Mouse (Mus musculus) MN1 (cell line): ENCODE measurements around the gene Slc52a3.
A peak's percentile ranks its signal among the peaks of the same experiment; 100 is the strongest.

ENCODE experiments used
- DNase-seq: peaks from one replicate; pipeline ENCODE4 v3.0.0-alpha.2; 2016; ENCODE audit warnings: low spot score

Gene Slc52a3

DNA sequence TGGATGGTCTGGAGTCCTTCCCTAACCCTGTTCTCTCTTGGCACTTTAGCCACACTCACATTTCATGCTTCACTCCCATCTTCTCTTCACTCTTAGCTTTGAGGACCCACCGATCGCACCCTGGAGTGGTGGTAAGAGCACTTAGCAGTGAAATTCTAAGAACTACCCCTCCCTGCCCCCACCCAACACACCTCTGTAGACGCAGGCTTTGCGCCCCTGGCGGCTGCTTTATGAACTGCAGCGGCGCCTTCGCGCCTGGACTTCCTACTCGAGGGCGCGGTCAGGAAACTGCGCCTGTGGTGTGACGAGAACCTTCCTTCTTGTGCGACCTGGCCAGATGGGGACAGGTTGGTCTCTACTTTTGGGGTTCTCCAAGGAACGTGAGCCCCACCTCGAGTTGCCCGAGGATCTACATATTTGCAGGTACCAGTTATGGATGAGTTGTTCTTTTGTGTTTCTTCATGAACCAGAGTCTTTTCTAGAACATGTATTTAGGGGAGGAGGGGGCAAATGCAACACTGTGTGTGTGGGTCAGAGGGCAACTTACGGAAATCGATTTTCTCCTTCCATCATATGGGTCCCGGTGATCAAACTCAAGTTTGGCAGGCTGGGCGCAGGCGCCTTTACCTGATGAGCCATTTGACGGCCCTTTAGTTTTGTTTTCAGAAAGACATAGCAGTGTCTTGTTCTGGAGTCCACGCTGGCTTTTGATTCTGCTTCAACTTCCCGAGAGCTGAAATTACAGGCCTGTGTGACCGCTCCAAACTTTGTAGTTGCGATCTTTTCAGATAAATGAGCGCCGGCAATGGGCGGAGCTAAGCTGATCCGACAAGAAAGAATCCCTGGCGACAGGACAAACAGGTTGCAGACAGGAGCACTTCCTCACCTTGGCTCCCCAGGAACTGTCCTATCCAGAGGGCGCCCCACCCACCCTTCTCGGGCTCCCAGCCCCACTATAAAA lies at the start of gene Slc52a3:
Slc52a3 (plus strand) TSS at position 283 of the 961 bp plus-strand sequence.
- DNase-seq = peak; percentile 74

DNA sequence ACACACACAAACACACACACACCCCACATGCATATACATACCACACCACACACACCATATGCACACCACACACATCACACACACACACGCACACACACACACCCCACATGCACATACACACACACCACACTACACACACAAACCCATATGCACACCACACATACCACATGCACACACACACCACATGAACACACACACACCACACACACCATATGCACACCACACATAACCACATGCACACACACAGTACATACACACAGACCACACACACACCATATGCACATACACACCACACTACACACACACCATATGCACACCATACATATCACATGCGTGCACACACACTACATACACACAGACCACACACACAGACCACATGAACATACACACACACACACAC lies 48.7 kb upstream of the Slc52a3 start:
- no peak for DNase-seq

DNA sequence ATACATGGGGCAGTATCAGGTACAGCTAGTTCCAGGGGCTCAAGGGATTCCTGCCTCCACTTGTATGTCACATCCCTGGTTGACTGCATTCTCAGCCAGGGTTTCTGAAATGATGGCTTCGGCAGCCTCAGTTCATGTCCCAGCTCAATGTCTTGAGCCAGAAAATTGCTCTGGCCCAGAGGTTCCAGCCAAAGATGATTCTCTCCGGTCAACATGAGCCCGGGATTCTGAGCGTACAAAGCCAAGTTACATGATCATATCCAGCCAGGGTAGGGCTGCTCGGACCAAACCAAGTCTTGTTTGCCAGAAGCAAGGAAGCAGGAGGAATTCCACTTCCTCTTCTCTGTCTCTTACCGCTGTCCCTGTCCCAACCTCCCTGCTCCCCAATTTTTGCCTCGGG lies 48.0 kb upstream of the Slc52a3 start:
- DNase-seq = no peak

DNA sequence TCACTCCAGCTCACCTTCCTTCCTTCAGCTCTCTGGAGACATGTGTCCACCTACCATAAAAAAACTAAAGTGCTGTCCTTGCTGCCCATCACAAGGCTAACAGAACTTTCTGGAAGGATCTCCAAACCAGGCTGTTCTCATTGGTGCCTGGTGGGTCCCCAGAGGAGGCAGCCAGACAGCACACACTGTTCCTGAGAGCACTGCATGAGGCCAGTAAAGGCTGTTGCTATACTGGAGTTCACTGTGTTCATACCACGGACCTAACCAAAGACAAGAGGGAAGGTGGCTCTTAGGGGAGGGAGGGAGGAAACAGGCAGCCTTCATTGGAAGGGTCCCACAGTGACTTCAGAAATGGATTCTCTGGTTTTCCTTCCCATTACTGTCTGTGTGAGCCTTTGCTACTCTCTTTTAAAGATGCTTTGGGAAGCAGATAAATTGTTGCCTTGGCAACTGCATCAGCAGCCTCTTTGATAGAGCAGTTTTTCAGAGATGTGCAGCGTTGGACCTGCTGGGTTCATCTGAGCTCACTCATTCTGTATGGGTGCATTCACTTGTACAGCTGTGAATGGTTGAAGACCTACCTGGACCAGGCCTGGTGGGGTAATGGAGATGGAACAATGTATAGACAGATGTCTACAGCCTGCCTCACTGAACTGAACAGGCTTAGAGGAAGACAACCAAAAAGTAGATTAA lies 47.1 kb upstream of the Slc52a3 start:
- no peak for DNase-seq

DNA sequence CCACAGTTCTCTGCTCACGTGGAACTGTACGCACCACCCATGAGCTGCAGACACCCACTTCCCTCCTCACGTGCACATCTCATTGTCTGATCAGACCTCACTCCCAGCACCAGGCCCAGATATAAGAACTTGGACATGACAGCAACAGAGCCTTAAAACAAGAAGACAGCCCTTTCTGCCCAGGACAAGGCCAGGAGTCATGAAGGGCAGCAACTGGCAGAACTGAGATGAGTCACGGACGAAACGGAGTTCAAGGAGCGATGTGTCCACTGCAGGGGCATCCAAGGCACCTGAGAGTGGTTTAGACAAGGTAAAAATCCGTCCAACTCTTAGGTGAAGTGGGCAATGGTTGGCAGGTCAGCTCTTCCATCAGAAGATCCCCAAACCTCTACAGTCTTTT lies 42.6 kb upstream of the Slc52a3 start:
- DNase-seq = no peak

DNA sequence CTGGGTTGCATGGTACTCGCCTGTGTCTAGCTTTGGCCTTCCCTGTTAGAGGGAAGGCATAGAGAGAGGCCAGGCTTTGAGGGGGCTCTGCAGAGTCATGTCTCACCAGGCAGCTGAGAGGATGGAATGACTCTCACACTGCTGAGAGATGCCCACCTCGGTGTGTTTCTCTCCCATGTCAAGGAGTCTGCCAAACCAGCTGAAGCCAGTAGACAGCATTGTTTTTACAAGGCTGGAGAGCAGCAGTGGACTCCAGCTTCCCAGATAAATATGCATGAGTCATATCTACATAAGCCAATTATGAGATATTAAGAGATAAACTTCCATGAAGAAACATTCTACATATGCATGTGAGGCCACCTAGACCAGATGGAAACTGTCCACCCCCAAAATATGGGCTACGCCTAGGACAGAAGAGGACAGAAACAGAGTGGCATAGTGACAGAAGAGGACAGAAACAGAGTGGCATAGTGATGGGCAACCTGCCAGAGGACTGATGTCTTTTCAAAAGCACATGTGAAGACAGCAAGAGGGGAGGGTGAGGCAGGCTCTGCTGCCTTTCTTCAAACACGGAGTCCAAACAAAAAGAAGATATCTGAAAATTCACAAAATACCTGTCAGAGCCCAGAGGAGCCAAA lies 39.7 kb upstream of the Slc52a3 start:
- peak; percentile 40 for DNase-seq

DNA sequence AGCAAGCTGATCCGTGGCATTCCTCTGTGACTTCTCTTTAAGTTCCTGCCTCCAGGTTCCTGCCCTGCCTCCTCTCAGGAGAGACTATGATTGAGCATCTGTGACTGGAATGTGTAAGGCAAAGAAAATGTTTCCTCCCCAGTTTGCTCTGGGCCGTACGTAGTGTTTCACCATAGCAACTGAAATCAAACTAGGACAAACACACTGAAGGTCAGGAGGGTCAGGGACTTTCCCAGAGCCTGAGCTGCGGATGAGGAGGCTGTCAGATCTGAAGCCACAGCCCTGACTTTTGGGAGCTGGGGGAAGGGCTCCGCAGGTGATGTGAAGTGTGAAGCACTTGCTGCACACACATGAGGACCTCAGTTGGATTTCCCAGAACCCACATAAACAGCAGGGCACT lies 37.0 kb upstream of the Slc52a3 start:
- no peak for DNase-seq

DNA sequence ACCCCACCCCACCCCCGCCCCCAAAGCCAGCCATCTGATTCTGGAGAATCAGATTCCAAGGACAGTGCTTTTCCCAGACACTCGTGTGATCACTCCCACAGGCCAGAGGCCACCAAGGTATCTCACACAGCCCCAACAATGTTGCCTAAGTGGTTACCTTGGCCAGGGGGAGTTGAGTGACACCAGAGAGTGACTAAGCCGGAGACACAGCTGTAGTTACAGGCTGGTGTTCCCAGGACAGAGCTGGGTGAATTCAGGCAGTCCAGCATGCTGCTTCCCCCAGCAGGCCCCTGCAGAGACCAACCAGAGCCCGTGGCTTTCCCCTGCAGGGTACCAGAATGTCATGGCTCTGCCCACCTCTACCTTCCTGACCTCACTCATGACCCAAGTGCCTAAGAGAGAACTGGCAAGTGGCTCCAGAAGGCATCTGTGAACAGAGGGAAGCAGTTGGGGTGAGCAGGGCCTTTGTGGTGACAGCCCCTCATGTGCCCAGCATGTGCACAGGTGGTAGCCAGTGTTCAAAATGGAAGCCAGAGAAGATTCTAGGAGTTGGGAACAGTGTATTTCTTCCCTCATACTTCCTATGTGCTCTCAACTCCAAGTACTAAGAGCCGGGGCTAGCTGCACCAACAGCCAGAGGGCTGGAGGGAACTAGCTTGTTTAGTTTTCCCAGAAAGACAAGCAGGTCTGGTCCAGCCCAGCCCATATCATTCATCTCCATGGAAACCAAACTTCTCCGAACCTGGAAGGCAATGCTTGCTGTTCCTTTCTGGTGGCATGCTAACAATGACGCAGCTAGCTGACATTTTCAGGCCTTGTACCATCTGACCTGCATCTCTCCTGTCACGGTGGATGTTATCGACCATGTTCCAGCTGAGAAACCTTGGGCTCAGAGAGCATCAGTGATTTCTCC lies 34.8 kb upstream of the Slc52a3 start:
- peak; percentile 27 for DNase-seq

DNA sequence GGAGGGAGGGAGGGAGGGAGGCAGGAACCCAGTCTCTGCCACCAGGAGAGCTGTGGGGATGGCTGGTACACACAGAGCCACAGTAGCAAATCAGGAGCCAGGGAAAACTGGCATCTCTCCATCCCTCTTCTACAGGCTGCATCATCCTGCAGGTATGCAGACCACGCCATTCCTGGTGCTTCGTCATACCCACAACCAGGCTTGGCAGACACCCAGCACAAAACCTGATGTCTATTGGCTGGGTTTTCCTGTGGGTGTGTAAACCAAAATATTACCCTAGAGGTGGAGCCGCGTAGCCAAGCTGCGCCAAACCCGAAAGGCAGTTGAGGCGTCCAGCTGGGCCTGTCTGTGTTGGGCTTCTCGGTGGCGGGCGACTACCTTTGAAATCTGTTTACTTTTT lies 33.8 kb upstream of the Slc52a3 start:
- peak; percentile 97 for DNase-seq

DNA sequence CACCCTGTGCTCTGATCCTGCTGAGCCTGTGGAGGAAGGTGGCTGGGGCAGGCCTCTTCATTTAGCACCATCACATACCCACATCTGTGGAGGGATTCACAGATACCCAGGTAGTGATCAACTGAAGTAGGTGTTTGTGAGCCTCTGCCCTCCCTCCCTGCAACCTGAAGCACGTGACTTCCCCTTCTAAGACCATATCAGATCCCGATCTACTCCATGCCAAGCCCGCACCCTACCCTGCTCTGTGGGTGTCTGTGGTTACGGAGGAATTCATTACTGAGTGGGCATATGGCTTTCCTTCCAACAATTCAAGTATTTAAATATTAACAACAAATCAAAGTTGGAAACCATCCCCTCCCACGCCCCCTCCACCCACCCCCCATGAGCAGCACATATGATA lies 33.0 kb upstream of the Slc52a3 start:
- no peak for DNase-seq

DNA sequence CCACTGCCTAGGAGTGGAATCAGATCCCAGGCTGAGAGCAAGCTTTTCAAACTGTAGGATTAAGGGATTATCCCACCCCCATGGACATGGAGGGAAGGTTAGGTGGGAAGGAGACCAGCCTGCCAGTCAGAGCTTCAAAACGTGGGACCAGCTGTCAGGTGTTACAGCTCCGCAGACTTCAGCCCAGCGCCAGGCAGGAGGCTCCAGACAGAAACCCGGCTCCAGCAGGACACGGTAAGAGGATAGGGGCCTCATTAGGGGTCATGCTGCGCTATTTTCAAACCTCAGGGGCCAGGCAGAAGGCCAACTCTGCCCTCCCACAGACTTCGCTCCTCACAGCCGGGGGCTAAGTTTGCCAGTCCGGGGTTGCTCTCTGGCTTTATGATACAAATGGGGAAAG lies 32.3 kb upstream of the Slc52a3 start:
- no peak for DNase-seq

DNA sequence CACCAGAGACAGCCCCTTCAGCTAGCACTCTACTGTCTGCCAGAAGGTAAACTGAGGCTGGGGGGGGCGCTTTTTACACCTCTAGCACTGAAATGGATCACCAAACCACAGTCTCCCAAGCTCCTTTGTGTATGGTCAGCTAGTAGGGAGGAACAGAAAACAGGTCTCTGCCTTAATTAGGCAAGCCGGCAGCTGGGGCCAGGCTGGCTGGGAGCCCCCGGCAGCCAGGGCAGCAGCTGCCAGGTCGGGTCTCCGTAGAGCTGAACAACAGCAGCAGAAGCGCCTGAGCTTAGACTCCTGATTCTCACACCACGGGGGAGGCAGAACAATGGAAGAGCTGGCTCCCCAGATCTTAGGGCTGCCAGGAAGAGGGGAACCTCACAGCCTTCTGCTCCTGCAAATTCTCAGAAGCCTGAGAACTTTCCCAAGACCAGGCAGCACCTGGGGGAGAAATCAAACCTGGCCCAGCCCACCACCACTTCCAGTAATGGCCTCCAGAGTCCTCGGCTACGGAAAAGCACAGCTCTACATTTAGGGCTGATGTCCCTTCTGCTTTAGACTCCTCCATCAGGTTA lies 29.0 kb upstream of the Slc52a3 start:
- DNase-seq = no peak

DNA sequence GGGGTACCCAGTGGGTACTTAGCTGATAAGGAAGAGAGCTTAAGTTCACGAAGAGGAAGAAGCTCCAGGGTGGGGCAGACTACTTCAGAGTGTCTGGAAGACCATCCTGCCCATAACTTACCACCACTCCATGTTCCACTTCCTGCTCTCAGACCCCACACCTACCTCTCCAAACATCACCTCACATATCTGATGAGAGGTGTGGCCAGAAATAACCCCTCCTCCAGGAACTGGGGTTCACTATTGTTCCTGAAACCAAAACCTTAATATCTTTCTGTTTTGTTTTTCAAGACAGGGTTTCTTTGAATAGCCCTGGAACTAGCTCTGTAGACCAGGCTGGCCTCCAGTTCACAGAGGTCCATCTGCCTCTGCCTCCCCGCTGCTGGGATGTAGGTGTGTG lies 28.5 kb upstream of the Slc52a3 start:
- no peak for DNase-seq

DNA sequence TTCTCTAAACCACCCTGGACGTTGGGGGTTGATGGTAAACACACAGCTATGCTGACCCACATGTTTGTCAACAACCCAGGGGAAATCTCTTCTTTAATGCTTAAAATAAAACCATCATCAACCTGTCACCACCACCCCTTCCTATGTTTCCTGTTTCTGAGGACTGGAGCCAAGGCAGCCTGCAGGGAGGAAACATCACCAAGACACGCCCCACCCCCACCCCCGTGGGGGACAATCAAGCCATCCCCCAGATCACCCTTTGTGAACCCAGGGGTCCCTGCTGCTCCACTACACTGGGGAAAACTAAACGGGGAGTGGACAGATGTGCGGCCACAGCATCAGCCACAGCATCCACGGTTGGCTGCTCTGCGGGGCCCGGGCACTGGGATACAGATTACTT lies 27.9 kb upstream of the Slc52a3 start:
- DNase-seq = no peak

DNA sequence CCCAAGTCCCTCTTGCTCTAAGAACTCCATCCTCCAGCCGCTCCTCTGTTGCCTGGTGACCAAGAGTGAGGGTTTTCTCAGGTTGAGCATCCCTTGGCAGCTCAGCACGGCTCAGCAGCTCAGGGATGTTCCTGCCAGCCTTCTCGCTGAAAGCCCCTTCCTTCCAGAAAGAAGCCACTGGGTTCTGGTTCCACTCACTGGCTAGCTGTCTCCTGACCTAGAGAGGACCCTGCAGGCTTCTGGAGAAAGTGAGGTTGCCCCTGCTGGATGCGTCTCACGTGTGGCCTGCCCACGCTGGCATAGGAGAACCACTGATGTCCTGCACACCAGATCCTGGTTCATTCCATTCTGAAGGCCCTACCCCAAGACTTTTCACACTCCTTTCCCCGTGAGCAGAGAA lies 27.3 kb upstream of the Slc52a3 start:
- DNase-seq = no peak

DNA sequence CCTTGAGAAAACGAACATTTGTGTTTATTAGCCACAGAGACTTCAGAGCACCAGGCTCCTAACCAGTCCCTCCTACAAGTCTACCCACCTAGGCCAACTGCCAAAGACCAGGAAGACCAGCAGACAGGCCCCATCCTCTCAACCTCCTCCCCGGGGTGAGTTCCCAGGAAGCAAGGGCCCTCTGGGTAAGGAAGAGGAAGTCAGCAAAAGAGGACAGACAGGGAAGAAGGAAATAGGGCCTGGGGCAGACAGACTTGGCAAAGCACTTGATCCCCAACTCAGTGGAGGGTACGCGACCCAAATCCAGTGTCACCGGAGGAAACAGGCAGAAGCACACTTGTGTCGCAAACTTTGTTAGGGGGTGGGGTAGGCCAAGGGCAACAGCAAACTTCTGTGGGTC lies 26.9 kb upstream of the Slc52a3 start:
- no peak for DNase-seq

DNA sequence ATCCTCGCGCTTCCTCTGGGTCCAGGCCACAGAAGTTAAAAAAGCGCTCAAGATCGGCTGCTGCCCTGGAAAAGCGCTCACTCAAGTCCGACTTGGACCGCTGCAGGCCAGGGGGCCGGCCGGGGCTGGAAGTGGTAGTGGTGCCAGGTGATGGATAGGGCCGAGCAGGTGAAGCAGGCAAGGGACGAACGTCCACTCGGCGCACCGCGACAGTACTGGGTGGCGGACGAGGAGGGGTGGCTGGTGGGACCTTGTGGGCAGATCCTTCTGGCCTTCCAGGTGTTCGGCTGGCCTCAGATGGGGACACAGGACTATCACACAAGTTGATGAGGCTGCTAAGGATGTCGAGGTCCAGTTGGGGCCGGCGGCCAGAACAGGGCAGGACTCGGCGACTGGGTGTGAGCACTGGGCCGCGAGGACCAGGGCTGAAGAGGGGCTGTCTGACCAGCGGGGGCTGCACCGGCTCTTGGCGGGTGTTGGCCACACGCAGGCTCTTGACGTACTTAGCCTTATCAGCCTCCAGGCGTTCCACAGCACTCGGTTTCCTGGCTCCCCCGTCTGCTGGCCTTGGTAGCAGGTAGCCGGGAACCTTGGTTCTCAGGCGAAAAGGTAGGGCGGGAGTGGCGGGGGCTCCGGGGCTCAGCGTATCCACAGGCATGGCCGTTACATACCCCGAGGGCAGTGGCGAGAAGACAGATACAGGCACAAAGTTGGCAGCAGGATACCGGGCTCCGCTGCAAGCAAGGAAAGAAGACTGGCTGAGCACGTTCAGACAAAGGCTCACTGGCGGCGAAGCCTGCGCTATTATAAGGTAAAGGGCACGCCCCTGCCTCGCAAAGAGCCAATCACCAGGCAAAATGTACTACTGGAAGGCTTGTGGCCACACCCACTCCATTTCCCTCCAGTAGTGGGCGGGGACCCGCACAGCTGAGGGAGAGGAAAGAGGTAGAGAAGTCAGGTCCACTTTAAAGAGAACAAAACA lies 25.8 kb upstream of the Slc52a3 start:
- no peak for DNase-seq

DNA sequence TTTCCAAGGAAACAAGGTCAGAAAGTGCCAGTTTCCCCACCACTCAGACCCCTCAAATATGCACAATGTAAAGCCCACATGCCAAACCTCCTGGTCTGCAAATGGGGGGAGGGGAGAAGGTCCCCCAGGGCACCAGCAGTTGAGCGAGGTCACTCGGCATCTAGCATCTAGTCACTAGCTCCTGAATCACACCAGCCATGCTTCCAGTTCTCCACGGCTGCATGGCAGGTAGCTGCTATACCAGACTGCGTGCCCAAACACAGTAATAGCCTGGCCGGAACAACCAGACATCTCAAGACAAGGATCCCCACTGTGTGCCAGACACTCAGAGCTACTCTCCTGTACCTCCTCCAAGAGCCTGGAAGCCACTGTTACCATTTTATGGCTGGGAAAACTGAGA lies 24.6 kb upstream of the Slc52a3 start:
- no peak for DNase-seq

DNA sequence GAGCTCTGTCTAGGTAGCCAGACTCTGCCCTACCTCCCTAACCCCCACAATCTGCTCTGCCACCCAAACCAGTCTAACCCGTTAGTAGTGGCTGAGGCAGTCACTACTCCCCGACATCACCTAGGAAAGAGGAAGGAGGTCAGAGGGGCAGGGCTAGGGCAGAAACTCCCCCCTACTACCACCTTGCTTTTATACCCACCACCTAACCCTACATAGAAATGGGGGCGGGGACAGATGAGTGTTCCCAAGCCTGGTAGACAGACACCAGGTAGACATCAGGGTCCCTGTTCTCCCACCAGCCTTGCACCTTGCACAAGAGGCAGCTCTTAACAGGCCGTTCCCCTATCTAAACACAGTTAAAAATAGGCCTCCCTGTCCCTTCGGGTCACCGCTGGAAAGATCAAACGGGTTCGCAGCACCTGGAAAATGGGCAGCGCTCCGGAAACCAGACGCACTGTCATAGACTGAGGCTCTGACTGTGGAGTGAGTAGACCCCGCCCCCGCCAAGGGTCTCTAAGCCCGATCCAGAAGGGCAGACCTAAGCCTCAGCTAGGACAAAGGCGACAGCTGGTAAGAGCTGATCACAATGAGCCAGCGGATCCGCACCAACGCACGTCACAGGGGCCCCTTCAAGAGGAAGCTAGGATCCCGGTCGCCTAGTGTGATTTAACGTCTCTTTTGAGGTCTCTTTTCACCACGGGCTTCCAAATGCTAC lies 23.3 kb upstream of the Slc52a3 start:
- no peak for DNase-seq
